Mouse (Mus musculus) embryo, embryonic 10.5 days (tissue): ENCODE results near the gene Gm20388.
A peak's percentile ranks its signal among the peaks of the same experiment; 100 is the strongest.

Experiments
- DNase-seq: peaks from one replicate; pipeline ENCODE4 v3.0.0-alpha.2; 2015; ENCODE audit warnings: low spot score

The Gm20388 gene

GRCm38 (mm10) chr8:122393717-122394116, 2483.1 kb downstream of the Gm20388 start:
- no peak for DNase-seq

- no peak for DNase-seq
Measured at GRCm38 (mm10) chr8:122395291-122395690, 2484.7 kb downstream of the Gm20388 start.

- DNase-seq = no peak
Measured at GRCm38 (mm10) chr8:122398186-122398585, 2487.5 kb downstream of the Gm20388 start.

GRCm38 (mm10) chr8:122405146-122405805, 2494.6 kb downstream of the Gm20388 start:
- no peak for DNase-seq

- DNase-seq = no peak
Measured at GRCm38 (mm10) chr8:122407678-122408077, 2497.0 kb downstream of the Gm20388 start.

- DNase-seq = no peak
Measured at GRCm38 (mm10) chr8:122414311-122414710, 2503.7 kb downstream of the Gm20388 start.

GRCm38 (mm10) chr8:122415554-122415953, 2504.9 kb downstream of the Gm20388 start:
- no peak for DNase-seq

GRCm38 (mm10) chr8:122419881-122420555, 2509.4 kb downstream of the Gm20388 start:
- no peak for DNase-seq

- DNase-seq = no peak
Measured at GRCm38 (mm10) chr8:122421376-122422070, 2510.9 kb downstream of the Gm20388 start, which contains the start of gene Il17c. Il17c (plus strand) TSS chr8:122422020.

- DNase-seq = no peak
Measured at GRCm38 (mm10) chr8:122423217-122423616, 2512.6 kb downstream of the Gm20388 start.

GRCm38 (mm10) chr8:122423659-122424058, 2513.0 kb downstream of the Gm20388 start:
- DNase-seq = no peak

- DNase-seq = no peak
Measured at GRCm38 (mm10) chr8:122426145-122426544, 2515.5 kb downstream of the Gm20388 start.

- DNase-seq = no peak
Measured at GRCm38 (mm10) chr8:122427607-122428006, 2517.0 kb downstream of the Gm20388 start.

- DNase-seq = no peak
Measured at GRCm38 (mm10) chr8:122428163-122428562, 2517.5 kb downstream of the Gm20388 start.

- no peak for DNase-seq
Measured at GRCm38 (mm10) chr8:122430058-122430636, 2519.5 kb downstream of the Gm20388 start.

- no peak for DNase-seq
Measured at GRCm38 (mm10) chr8:122430646-122431045, 2520.0 kb downstream of the Gm20388 start.

- DNase-seq = peak; percentile 49
Measured at GRCm38 (mm10) chr8:122431694-122432442, 2521.2 kb downstream of the Gm20388 start.

- peak; percentile 72 for DNase-seq
Measured at GRCm38 (mm10) chr8:122432443-122433268, 2522.0 kb downstream of the Gm20388 start, which contains the start of gene Cyba. Cyba (minus strand) TSS chr8:122432930.

GRCm38 (mm10) chr8:122433269-122433905, 2522.7 kb downstream of the Gm20388 start:
- DNase-seq = peak; percentile 17

GRCm38 (mm10) chr8:122435375-122435774, 2524.7 kb downstream of the Gm20388 start:
- no peak for DNase-seq
